In the genomic region with DNA sequence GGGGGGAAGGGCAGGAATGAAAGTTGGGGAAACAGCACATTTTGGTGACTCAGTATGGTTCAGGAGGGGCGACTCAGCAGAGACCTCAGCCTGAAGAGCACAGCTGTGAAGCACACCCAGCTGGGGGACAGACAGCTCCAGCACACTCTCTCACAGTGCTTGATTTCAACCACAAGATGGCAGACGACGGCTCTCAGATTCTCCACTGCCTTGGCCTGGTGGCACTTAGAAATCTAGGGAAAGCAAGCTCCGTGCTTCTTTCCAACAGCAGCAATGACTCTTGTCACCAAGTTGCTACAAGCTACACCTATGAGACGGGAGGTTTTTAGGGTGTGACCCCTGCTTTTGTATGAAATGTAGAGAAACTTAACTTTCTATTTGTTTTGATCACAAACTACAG, we compare ENCODE assay signal across 8 mouse cellular contexts.
DNase-seq lines count a peak whose midpoint lies in the region; ATAC-seq and TF ChIP-seq lines count a peak whose summit lies in the region.

No protein-coding gene starts in this region.

- no peak for TF ChIP-seq EP300 in ES-Bruce4 (IDR thresholded peaks at IDR 0.05; ENCODE audit: insufficient read depth, low read depth, low read length)

- no peaks in the 10 kb centered on the region for H3K36me3 ChIP-seq in ES-Bruce4 (ENCODE audit: control insufficient read depth, insufficient read depth, low read length, poor library complexity, severe bottlenecking)
- H3K36me3 ChIP-seq in forebrain, embryonic 11.5 days (ENCODE audit: control insufficient read depth, insufficient read depth, low read length) = no peaks in the 10 kb centered on the region
- H3K36me3 ChIP-seq in heart, embryonic 16.5 days (ENCODE audit: control insufficient read depth, insufficient read depth) = no peaks in the 10 kb centered on the region
- no peaks in the 10 kb centered on the region for H3K36me3 ChIP-seq in liver, embryonic 11.5 days (ENCODE audit: control insufficient read depth, insufficient read depth, low read length)
- no peaks in the 10 kb centered on the region for H3K36me3 ChIP-seq in neural tube, embryonic 12.5 days

- no peak overlapping the region for H3K4me3 ChIP-seq in ES-Bruce4 (ENCODE audit: low read depth, low read length)
- no peak overlapping the region for H3K4me3 ChIP-seq in forebrain, embryonic 11.5 days (ENCODE audit: low read depth, low read length)
- no peak overlapping the region for H3K4me3 ChIP-seq in heart, embryonic 16.5 days (ENCODE audit: low read length)
- H3K4me3 ChIP-seq in liver, embryonic 11.5 days (ENCODE audit: low read depth, low read length) = no peak overlapping the region
- no peak overlapping the region for H3K4me3 ChIP-seq in neural tube, embryonic 12.5 days

- ATAC-seq in forebrain, embryonic 11.5 days (replicated peaks; ENCODE audit: low FRiP score) = peak; percentile 86
- peak; percentile 86 for ATAC-seq in heart, embryonic 16.5 days (replicated peaks; ENCODE audit: extremely low read depth, insufficient read depth, low FRiP score)
- peak; percentile 71; the same call in 1 of the 2 replicates for ATAC-seq in liver, embryonic 11.5 days (replicated peaks; ENCODE audit: low FRiP score)
- ATAC-seq in neural tube, embryonic 12.5 days (ENCODE audit: low FRiP score, low read depth) = peak; percentile 92

- no peaks in the 10 kb centered on the region for H3K9me3 ChIP-seq in ES-Bruce4 (replicated peaks; ENCODE audit: control insufficient read depth, insufficient read depth, low read length, poor library complexity, severe bottlenecking)
- H3K9me3 ChIP-seq in forebrain, embryonic 11.5 days (ENCODE audit: control insufficient read depth, low read length) = no peaks in the 10 kb centered on the region
- no peaks in the 10 kb centered on the region for H3K9me3 ChIP-seq in heart, embryonic 16.5 days (replicated peaks; ENCODE audit: control insufficient read depth, low read length)
- no peaks in the 10 kb centered on the region for H3K9me3 ChIP-seq in liver, embryonic 11.5 days (ENCODE audit: control insufficient read depth, low read length)
- no peaks in the 10 kb centered on the region for H3K9me3 ChIP-seq in neural tube, embryonic 12.5 days

- TF ChIP-seq POLR2A in ES-Bruce4 (IDR thresholded peaks at IDR 0.05; ENCODE audit: insufficient read depth, low read length) = no peak

- H3K4me2 ChIP-seq in forebrain, embryonic 11.5 days (ENCODE audit: low read depth, low read length, severe bottlenecking) = no peak overlapping the region
- H3K4me2 ChIP-seq in heart, embryonic 16.5 days (ENCODE audit: low read depth, low read length) = no peak overlapping the region
- H3K4me2 ChIP-seq in liver, embryonic 11.5 days = no peak overlapping the region
- H3K4me2 ChIP-seq in neural tube, embryonic 12.5 days (replicated peaks) = no peak overlapping the region

- H3K9ac ChIP-seq in ES-Bruce4 (ENCODE audit: low read depth, poor library complexity, severe bottlenecking) = no peak overlapping the region
- H3K9ac ChIP-seq in forebrain, embryonic 11.5 days (ENCODE audit: low read length) = no peak overlapping the region
- H3K9ac ChIP-seq in heart, embryonic 16.5 days (ENCODE audit: low read length) = no peak overlapping the region
- H3K9ac ChIP-seq in liver, embryonic 11.5 days (ENCODE audit: low read depth, low read length) = no peak overlapping the region
- H3K9ac ChIP-seq in neural tube, embryonic 12.5 days = no peak overlapping the region

- H3K27me3 ChIP-seq in ES-Bruce4 (ENCODE audit: control insufficient read depth, insufficient read depth, low read length, poor library complexity, severe bottlenecking) = no peaks in the 10 kb centered on the region
- no peaks in the 10 kb centered on the region for H3K27me3 ChIP-seq in forebrain, embryonic 11.5 days (ENCODE audit: control insufficient read depth, insufficient read depth, low read length)
- no peaks in the 10 kb centered on the region for H3K27me3 ChIP-seq in heart, embryonic 16.5 days (ENCODE audit: control insufficient read depth, insufficient read depth, low read length)
- no peaks in the 10 kb centered on the region for H3K27me3 ChIP-seq in liver, embryonic 11.5 days (replicated peaks; ENCODE audit: control insufficient read depth, insufficient read depth, low read length)
- H3K27me3 ChIP-seq in neural tube, embryonic 12.5 days (replicated peaks) = no peaks in the 10 kb centered on the region

- TF ChIP-seq CTCF in ES-Bruce4 (IDR thresholded peaks at IDR 0.05; ENCODE audit: low read depth, low read length) = peak; percentile 76

- 12% methylated on average over 5 of the region's 5 CpGs for WGBS in forebrain, embryonic 11.5 days
- 3% methylated on average over 5 of the region's 5 CpGs for WGBS in heart, embryonic 16.5 days
- WGBS in liver, embryonic 11.5 days = 9% methylated on average over 5 of the region's 5 CpGs
- 8% methylated on average over 5 of the region's 5 CpGs for WGBS in neural tube, embryonic 12.5 days

- no peaks in the 10 kb centered on the region for H3K4me1 ChIP-seq in ES-Bruce4 (ENCODE audit: control insufficient read depth, insufficient read depth, low read length)
- H3K4me1 ChIP-seq in forebrain, embryonic 11.5 days (replicated peaks; ENCODE audit: control insufficient read depth, insufficient read depth, low read length) = no peaks in the 10 kb centered on the region
- peaks cover 11% of the 10 kb centered on the region for H3K4me1 ChIP-seq in heart, embryonic 16.5 days (ENCODE audit: control insufficient read depth, insufficient read depth, low read length)
- no peaks in the 10 kb centered on the region for H3K4me1 ChIP-seq in liver, embryonic 11.5 days (replicated peaks; ENCODE audit: control insufficient read depth, insufficient read depth, low read length)
- no peaks in the 10 kb centered on the region for H3K4me1 ChIP-seq in neural tube, embryonic 12.5 days

- peak; percentile 28 for DNase-seq in c-Kit-positive CD71-negative TER-119-negative erythroid progenitor cells, embryonic 14.5 days (ENCODE audit: low read depth)
- peak; percentile 76 for DNase-seq in forebrain, embryonic 11.5 days (ENCODE audit: low spot score)
- DNase-seq in kidney, postnatal 10 days = peak; percentile 84
- DNase-seq in liver, embryonic 11.5 days (ENCODE audit: low spot score) = no peak
- DNase-seq in testis, postnatal 10 days (ENCODE audit: low spot score) = peak; percentile 67

- H3K27ac ChIP-seq in ES-Bruce4 (ENCODE audit: insufficient read depth, low read length) = no peak overlapping the region
- no peak overlapping the region for H3K27ac ChIP-seq in forebrain, embryonic 11.5 days (ENCODE audit: low read depth, low read length)
- H3K27ac ChIP-seq in heart, embryonic 16.5 days (ENCODE audit: low read length) = no peak overlapping the region
- no peak overlapping the region for H3K27ac ChIP-seq in liver, embryonic 11.5 days (ENCODE audit: low read depth, low read length)
- no peak overlapping the region for H3K27ac ChIP-seq in neural tube, embryonic 12.5 days
